Mouse (Mus musculus) thymus, postnatal 0 days (tissue): Measurements from ENCODE around the gene Setd7. TPM values are rescaled to one million over a fixed set of nuclear protein-coding genes. Genes with fewer than 3 reads are reported as not detected.

ENCODE experiments used
- DNase-seq: peaks from one replicate; pipeline ENCODE4 v3.0.0-alpha.2; 2015; ENCODE audit warnings: low spot score
- polyA plus RNA-seq: library from polyadenylated mRNA; unstranded; fragments of >200 nt; fragmentation: Nextera tagmentation; extraction: Ambion mirVana; gene quantifications from 2 replicates; pipeline ENCODE4 v1.2.1, GENCODE M21; 2015

The Setd7 gene
- polyA plus RNA-seq, 1 experiment from 2014 or later, result 8.0 TPM

DNA sequence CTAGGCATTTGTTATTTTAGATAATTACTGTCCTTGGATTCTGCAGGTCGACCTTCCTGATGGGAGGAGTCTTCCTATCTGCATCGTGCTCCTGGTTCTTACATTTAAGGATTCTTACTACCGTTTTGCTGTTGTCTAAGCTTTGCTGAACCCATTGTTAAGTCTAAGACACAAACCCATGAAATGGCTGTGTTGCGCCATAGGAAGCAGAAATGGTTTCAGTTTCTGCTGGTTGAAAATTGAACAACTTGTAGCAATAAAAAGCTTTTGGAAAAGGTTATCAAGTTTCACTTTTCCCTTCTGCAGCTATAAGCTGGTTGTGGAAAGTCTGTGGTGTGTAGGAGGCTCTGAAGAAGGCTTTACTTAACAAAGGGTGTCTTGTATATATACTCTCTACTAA is 85.0 kb downstream of the Setd7 start:
- DNase-seq, result no peak

DNA sequence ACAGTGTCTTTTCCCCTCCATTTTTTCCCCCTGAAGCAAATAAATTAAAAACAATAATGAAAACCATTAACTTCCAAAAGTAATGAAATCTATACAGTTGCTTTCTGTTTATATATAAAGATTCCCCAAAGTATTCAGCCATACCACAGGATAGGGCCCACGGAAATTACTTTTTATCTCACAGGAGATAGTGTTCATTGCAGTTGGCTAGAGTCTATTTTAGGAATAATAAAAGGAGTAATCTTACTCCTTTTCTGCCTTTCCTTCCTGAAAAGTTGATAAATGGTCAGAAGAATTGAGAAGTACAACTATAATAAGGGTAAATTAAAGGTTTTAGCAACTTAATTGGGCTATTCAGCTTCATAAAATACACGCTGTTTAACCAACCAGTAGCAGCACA is 92.1 kb downstream of the Setd7 start:
- no peak for DNase-seq

Other genes with a start within 250 kb of the Setd7 start
- gene Elf2, start 220.2 kb downstream of the Setd7 start, polyA plus RNA-seq, result 80.8 and 86.1 TPM in 2 replicates
- 0.72 and 1.0 TPM in 2 replicates for gene Mgarp, start 164.1 kb downstream of the Setd7 start, polyA plus RNA-seq
- 835 and 844 TPM in 2 replicates for gene Ndufc1, start 151.9 kb downstream of the Setd7 start, polyA plus RNA-seq
- gene Naa15, start 145.7 kb downstream of the Setd7 start, polyA plus RNA-seq, result 34.6 and 48.5 TPM in 2 replicates
- 21.5 and 21.7 TPM in 2 replicates for gene Rab33b, start 77.0 kb downstream of the Setd7 start, polyA plus RNA-seq
- gene Mgst2, start 99.5 kb upstream of the Setd7 start, polyA plus RNA-seq, result 153 and 179 TPM in 2 replicates